Mouse (Mus musculus) NIH3T3 (cell line): Measurements from ENCODE around the gene AC170998.1.

Experiments
- DNase-seq: peaks from one replicate; pipeline ENCODE4 v3.0.0-alpha.2; 2012; ENCODE audit warnings: low read depth

AC170998.1 gene

GRCm38 (mm10) chr17:28725783-28726182 lies at the start of gene AC170998.1:
AC170998.1 (plus strand) TSS chr17:28726083.
- no peak for DNase-seq

GRCm38 (mm10) chr17:28682311-28683084 lies 43.4 kb upstream of the AC170998.1 start:
- no peak for DNase-seq

- no peak for DNase-seq
Measured at GRCm38 (mm10) chr17:28683601-28684000, 42.3 kb upstream of the AC170998.1 start.

- no peak for DNase-seq
Measured at GRCm38 (mm10) chr17:28684631-28685030, 41.3 kb upstream of the AC170998.1 start.

GRCm38 (mm10) chr17:28687354-28687753 lies 38.5 kb upstream of the AC170998.1 start:
- DNase-seq: no peak

- no peak for DNase-seq
Measured at GRCm38 (mm10) chr17:28689586-28690283, 36.1 kb upstream of the AC170998.1 start, which contains the start of gene Slc26a8. Slc26a8 (minus strand) TSS chr17:28690233.

- peak; percentile 100 for DNase-seq
Measured at GRCm38 (mm10) chr17:28690776-28691686, 34.9 kb upstream of the AC170998.1 start, which contains the start of gene Mapk14. Mapk14 (plus strand) TSS chr17:28691329.

- peak; percentile 58 for DNase-seq
Measured at GRCm38 (mm10) chr17:28691687-28692340, 34.1 kb upstream of the AC170998.1 start.

- DNase-seq: peak; percentile 57
Measured at GRCm38 (mm10) chr17:28692341-28692710, 33.6 kb upstream of the AC170998.1 start.

- peak; percentile 58 for DNase-seq
Measured at GRCm38 (mm10) chr17:28693086-28693485, 32.8 kb upstream of the AC170998.1 start.

- DNase-seq: no peak
Measured at GRCm38 (mm10) chr17:28694078-28694477, 31.8 kb upstream of the AC170998.1 start.

GRCm38 (mm10) chr17:28694832-28695231 lies 31.1 kb upstream of the AC170998.1 start:
- no peak for DNase-seq

GRCm38 (mm10) chr17:28696641-28697040 lies 29.2 kb upstream of the AC170998.1 start:
- DNase-seq: no peak

- DNase-seq: no peak
Measured at GRCm38 (mm10) chr17:28697290-28698195, 28.3 kb upstream of the AC170998.1 start.

GRCm38 (mm10) chr17:28698245-28698644 lies 27.6 kb upstream of the AC170998.1 start:
- peak; percentile 47 for DNase-seq

GRCm38 (mm10) chr17:28698672-28699071 lies 27.2 kb upstream of the AC170998.1 start:
- DNase-seq: peak; percentile 26

GRCm38 (mm10) chr17:28699789-28700188 lies 26.1 kb upstream of the AC170998.1 start:
- no peak for DNase-seq

GRCm38 (mm10) chr17:28701171-28701570 lies 24.7 kb upstream of the AC170998.1 start:
- peak; percentile 21 for DNase-seq

GRCm38 (mm10) chr17:28701737-28702136 lies 24.1 kb upstream of the AC170998.1 start:
- no peak for DNase-seq

- DNase-seq: peak; percentile 21
Measured at GRCm38 (mm10) chr17:28702646-28703045, 23.2 kb upstream of the AC170998.1 start.
